Mouse (Mus musculus) lung, adult 2 months (tissue): ENCODE measurements at regions not wholly inside any gene's neighbourhood (a gene's known extent, or its start where the extent isn't known, plus 50 kb on each side); places are given as distances from the start of the nearest gene placed in this dataset.

Experiments
- CTCF ChIP-seq: fragments of 200-500 bp; IDR thresholded peaks from 2 replicates; pipeline ENCODE4 v1.5.1; 2011; ENCODE audit warnings: mild to moderate bottlenecking, low read length, control low read depth; ENCODE audit not compliant: insufficient read depth
- POLR2A ChIP-seq: fragments of 200-500 bp; IDR thresholded peaks from 2 replicates; pipeline ENCODE4 v1.6.1; 2011; ENCODE audit warnings: low read depth, mild to moderate bottlenecking, control low read depth, low read length, borderline replicate concordance; ENCODE audit errors: extremely low read depth

DNA sequence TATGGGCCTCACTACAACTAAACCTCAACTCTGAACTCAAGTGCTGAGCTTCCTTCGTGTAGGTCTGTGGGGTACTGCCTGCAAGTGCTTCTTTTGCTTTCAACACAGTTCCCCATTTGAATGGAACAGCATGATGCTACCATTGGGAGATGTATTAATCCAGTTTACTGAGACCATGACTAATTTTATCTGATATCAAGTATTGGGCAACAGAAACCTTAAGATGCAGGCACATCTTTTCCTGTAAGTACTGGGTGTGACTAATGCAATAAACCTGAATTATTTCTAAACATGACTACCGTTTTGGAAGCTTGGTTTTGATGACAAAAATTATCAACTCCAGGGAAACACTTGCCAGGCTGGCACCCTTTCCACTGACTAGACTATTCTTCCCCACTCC lies 153.4 kb upstream of the Tent5a start:
- TF ChIP-seq CTCF, result no peak
- TF ChIP-seq POLR2A, result no peak
